8 mouse cellular contexts compared by ENCODE assay signal in the genomic region with DNA sequence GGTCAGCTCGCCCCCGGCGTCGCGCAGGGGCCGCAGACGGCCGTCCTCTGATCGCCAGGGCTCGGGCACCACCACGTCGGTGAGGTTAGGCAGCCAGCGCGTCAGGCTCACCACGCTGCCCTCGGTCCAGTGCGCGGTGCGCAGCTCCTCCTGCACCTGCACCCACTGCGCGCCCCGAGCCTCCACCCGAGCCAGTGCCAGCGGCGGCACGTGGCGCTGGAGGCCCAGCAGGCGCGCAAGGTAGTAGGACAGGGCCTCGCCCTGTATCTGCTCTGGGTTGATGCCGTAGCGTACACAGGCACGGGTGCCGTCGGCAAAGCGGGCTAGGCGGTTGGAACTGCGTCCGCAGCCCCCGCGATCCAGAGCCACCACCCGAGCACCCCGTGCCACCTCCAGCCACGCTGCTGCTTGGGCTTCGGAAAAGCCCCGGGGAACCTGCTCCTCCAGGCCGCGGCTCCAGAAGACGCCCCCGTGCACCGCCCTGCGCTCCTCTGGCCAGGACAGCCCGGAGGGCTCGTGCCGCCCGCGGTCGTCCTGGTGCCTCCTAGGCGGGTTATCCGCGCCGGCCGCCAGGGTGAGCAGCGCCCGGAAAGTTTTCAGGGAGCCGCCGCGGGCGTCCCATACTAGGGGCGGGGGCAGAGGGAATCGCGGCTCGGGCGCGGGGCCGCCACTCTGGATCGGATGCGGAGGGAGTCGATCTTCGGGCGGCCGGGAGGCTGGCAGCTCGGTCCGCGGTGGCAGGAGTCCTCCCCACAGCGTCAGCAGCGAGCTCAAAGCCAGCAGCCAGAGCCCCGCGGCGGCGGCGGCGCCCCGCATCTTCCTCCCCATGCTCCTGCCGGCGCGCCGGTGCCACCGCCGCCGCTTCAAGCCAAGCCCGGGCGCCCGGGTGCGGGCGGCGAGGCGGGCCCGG. TPM values are rescaled to one million over a fixed set of nuclear protein-coding genes. Genes with fewer than 3 reads are reported as not detected.
DNase-seq lines count a peak whose midpoint lies in the region; ATAC-seq and TF ChIP-seq lines count a peak whose summit lies in the region.

No protein-coding gene starts in this region.

- no peak for DNase-seq in G1E (ENCODE audit: low spot score)
- DNase-seq in cerebellum, adult 11 months, result peak; percentile 45
- DNase-seq in heart, postnatal 36 days, result peak; percentile 30 to 39
- peak; percentile 13 to 21 for DNase-seq in layer of hippocampus, adult 8-10 months (ENCODE audit: low spot score in 2 of 2)
- peak; percentile 40 for DNase-seq in lung, postnatal 0 days (ENCODE audit: low spot score)
- peak; percentile 61 to 62 for DNase-seq in right cerebral cortex, postnatal 10 days (ENCODE audit: low spot score in 2 of 2)
- DNase-seq in urinary bladder, postnatal 25 days (ENCODE audit: low spot score), result peak; percentile 38

- H3K36me3 ChIP-seq in G1E (replicated peaks), result no peaks in the 10 kb centered on the region
- H3K36me3 ChIP-seq in forebrain, embryonic 15.5 days, result peaks cover 5% of the 10 kb centered on the region; the same call in 1 of the 2 replicates
- no peaks in the 10 kb centered on the region for H3K36me3 ChIP-seq in lung, postnatal 0 days (ENCODE audit: insufficient read depth, low read length)

- H3K4me1 ChIP-seq in G1E (ENCODE audit: insufficient read depth, low read depth, low read length), result peaks cover 15% of the 10 kb centered on the region; the same call in 1 of the 2 replicates
- H3K4me1 ChIP-seq in forebrain, embryonic 15.5 days, result peaks cover 26% of the 10 kb centered on the region
- peaks cover 9% of the 10 kb centered on the region for H3K4me1 ChIP-seq in lung, postnatal 0 days (ENCODE audit: insufficient read depth, low read depth, low read length)

- H3K4me2 ChIP-seq in forebrain, embryonic 15.5 days (replicated peaks), result peak overlapping the region; percentile 62
- H3K4me2 ChIP-seq in lung, postnatal 0 days (replicated peaks; ENCODE audit: low read depth, low read length), result peak overlapping the region; percentile 99

- H3K4me3 ChIP-seq in G1E (ENCODE audit: low read depth, low read length), result peak overlapping the region; percentile 65
- H3K4me3 ChIP-seq in forebrain, embryonic 15.5 days, result peak overlapping the region; percentile 88
- H3K4me3 ChIP-seq in lung, postnatal 0 days (ENCODE audit: low read depth, low read length), result peak overlapping the region; percentile 65

- peaks cover 13% of the 10 kb centered on the region for H3K9me3 ChIP-seq in G1E (replicated peaks)
- no peaks in the 10 kb centered on the region for H3K9me3 ChIP-seq in forebrain, embryonic 15.5 days
- no peaks in the 10 kb centered on the region for H3K9me3 ChIP-seq in lung, postnatal 0 days (ENCODE audit: low read length)

- under 1% methylated on average over 92 of the region's 109 CpGs for WGBS in forebrain, embryonic 15.5 days
- under 1% methylated on average over 87 of the region's 109 CpGs for WGBS in lung, postnatal 0 days

- peaks cover 34% of the 10 kb centered on the region for H3K27me3 ChIP-seq in G1E (ENCODE audit: insufficient read depth, low read length)
- H3K27me3 ChIP-seq in forebrain, embryonic 15.5 days, result no peaks in the 10 kb centered on the region; the same call in 1 of the 2 replicates
- peaks cover 3% of the 10 kb centered on the region; the same call in 1 of the 2 replicates for H3K27me3 ChIP-seq in lung, postnatal 0 days (replicated peaks; ENCODE audit: insufficient read depth, low read length)

- peak overlapping the region; percentile 90 for H3K9ac ChIP-seq in forebrain, embryonic 15.5 days (replicated peaks)
- peak overlapping the region; percentile 39 for H3K9ac ChIP-seq in lung, postnatal 0 days (replicated peaks; ENCODE audit: low read depth)

- peak overlapping the region; percentile 95 for H3K27ac ChIP-seq in forebrain, embryonic 15.5 days (replicated peaks)
- H3K27ac ChIP-seq in lung, postnatal 0 days (ENCODE audit: low read length), result peak overlapping the region; percentile 28

- intact Hi-C loops in heart, postnatal 36 days (cut with DNase I), result loop anchor here (2.0 to 10.0 kb wide), 3 partner anchors 220 to 756 kb away; partner anchors contain the start of gene Ldlrad3

- no peak for TF ChIP-seq CTCF in G1E (IDR thresholded peaks at IDR 0.05; ENCODE audit: low read depth, low read length)
- TF ChIP-seq CTCF in lung, postnatal 0 days (IDR thresholded peaks at IDR 0.05), result peak; percentile 39

- no peak for ATAC-seq in G1E (ENCODE audit: extremely low read depth, insufficient number of reproducible peaks, low FRiP score, poor library complexity, severe bottlenecking)
- ATAC-seq in forebrain, embryonic 15.5 days (replicated peaks), result peak; percentile 62
- ATAC-seq in lung, postnatal 0 days, result peak; percentile 60

- no peak for TF ChIP-seq EP300 in lung, postnatal 0 days (IDR thresholded peaks at IDR 0.05)

RNA-seq across cellular contexts. Expression of gene Fjx1, which starts 1.3 kb away (rescaled TPM):
- total RNA-seq in G1E (2014; fragmentation: Nextera tagmentation), result not detected in 2 replicates
- 0.46 and 0.76 TPM in 2 replicates for total RNA-seq in G1E (2017)
- polyA plus RNA-seq in G1E (2012), result not detected in 2 replicates
- polyA plus RNA-seq in forebrain, embryonic 15.5 days (2015; fragmentation: Nextera tagmentation; extraction: Ambion mirVana), result 36.6 and 39.8 TPM in 2 replicates
- total RNA-seq in heart, postnatal 36 days (2021), result under 1 TPM; 0.51 to 0.53 TPM
- total RNA-seq in layer of hippocampus, adult 8-10 months (2022), result 10 to 100 TPM; 45.0 to 47.7 (median 46.3) TPM
- polyA plus RNA-seq in lung, postnatal 0 days (2015; fragmentation: Nextera tagmentation; extraction: Ambion mirVana), result 7.3 and 7.8 TPM in 2 replicates

RNA-seq across cellular contexts. Expression of gene Trim44, which starts 43.4 kb away (rescaled TPM):
- total RNA-seq in G1E (2014; fragmentation: Nextera tagmentation) (73.9 and 82.4 TPM in 2 replicates), G1E (2017) (63.1 and 75.0 TPM in 2 replicates)
- polyA plus RNA-seq in G1E (2012), result 18.5 and 22.1 TPM in 2 replicates
- polyA plus RNA-seq in forebrain, embryonic 15.5 days (2015; fragmentation: Nextera tagmentation; extraction: Ambion mirVana), result 52.6 and 57.1 TPM in 2 replicates
- total RNA-seq in heart, postnatal 36 days (2021), result 10 to 100 TPM; 26.4 to 30.0 TPM
- 100 to 1,000 TPM; 163 to 178 (median 170) TPM for total RNA-seq in layer of hippocampus, adult 8-10 months (2022)
- polyA plus RNA-seq in lung, postnatal 0 days (2015; fragmentation: Nextera tagmentation; extraction: Ambion mirVana), result 12.7 and 17.3 TPM in 2 replicates

Comparison
In these comparisons a context has a peak if more than half of its experiments do, and no peak if none do; other contexts are left out.
1. RNA of gene Fjx1, which starts 1.3 kb away (total RNA-seq): 45.0 to 47.7 TPM in layer of hippocampus, adult 8-10 months; 0.46 to 0.76 TPM in G1E and 0.51 to 0.53 TPM in heart, postnatal 36 days; every median in the first group is over 10 times any median in the second.
2. Peak in every context shown above with its lines, with median percentiles within 50 percentile points of each other: H3K4me3 ChIP-seq.